Mouse (Mus musculus) midbrain, embryonic 11.5 days (tissue): Measurements from ENCODE around the gene Samd14. TPM values are rescaled to one million over a fixed set of nuclear protein-coding genes. Genes with fewer than 3 reads are reported as not detected.

Source experiments
- polyA plus RNA-seq: library from polyadenylated mRNA; unstranded; fragments of >200 nt; fragmentation: Nextera tagmentation; extraction: Ambion mirVana; gene quantifications from 2 replicates; pipeline ENCODE4 v1.2.1, GENCODE M21; 2014

Samd14 gene
- polyA plus RNA-seq, 1 experiment from 2014 or later = 47.8 TPM

Other genes starting within 250 kb of the Samd14 start
- gene Tmem92, start 227.2 kb upstream of the Samd14 start, polyA plus RNA-seq = not detected in 2 replicates
- 128 and 136 TPM in 2 replicates for gene Col1a1, start 73.7 kb upstream of the Samd14 start, polyA plus RNA-seq
- gene Hils1, start 42.3 kb upstream of the Samd14 start, polyA plus RNA-seq = not detected in 2 replicates
- not detected in 2 replicates for gene Sgca, start 33.6 kb upstream of the Samd14 start, polyA plus RNA-seq
- gene Ppp1r9b, start 18.8 kb upstream of the Samd14 start, polyA plus RNA-seq = 10.5 and 12.4 TPM in 2 replicates
- 12.6 and 13.3 TPM in 2 replicates for gene Pdk2, start 31.5 kb downstream of the Samd14 start, polyA plus RNA-seq
- gene Itga3, start 66.9 kb downstream of the Samd14 start, polyA plus RNA-seq = 2.9 and 3.0 TPM in 2 replicates
- 0.59 and 0.65 TPM in 2 replicates for gene Dlx3, start 110.2 kb downstream of the Samd14 start, polyA plus RNA-seq
- not detected in 2 replicates for gene Dlx4, start 136.4 kb downstream of the Samd14 start, polyA plus RNA-seq